Mouse (Mus musculus): Measurements from ENCODE around the gene Ptbp1. TPM values are rescaled to one million over a fixed set of nuclear protein-coding genes. Genes with fewer than 3 reads are reported as not detected.
A peak's percentile ranks its signal among the peaks of the same experiment; 100 is the strongest.

Ptbp1 gene
- polyA plus RNA-seq (2012; ENCODE audit: insufficient read depth, insufficient read length, missing spikeins): 45.6 and 50.5 TPM in 2 replicates

DNA sequence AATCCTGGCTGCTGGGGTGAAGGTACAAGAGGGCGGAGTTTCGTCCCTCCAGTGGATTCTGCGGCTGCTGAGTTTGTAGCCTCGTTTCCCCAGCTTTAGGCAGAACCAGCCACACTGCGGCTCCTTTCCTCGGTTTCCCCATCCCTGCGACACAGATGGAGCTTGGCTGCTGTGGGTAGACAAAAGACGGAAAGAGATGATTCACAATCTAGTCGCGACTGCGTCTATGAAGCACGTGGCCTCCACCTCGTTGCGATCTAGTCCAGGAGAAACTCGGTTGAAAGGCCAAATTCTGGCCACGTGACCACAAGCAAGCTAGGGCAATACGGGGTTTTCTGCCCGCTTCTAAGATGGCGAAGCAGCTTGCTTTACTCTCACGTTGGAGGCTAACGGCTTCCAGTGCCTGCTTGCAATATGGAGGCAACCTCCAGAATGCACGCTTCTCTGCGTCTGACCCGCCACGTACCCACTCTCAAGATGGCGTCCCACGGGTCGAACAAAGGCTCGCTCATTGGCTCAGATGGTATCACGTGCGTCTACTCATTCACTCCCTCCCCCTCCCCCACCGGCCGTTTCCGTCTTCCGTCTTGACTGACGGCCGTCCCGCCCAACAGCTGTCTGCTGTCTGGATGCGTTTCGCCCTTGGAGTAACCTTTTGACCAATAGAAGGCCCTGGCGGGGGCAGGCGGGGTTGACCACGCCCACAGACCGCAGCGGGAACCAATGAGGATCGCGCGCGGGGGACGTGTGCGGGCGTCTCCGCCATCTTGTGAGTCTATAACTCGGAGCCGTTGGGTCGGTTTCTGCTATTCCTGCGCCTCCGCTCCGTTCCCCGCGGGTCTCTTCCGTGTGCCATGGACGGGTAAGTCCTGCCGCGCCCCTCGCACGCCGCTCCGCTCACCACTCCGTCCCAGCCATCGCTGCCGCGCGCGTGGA is at the start of gene Ptbp1:
Ptbp1 (plus strand) TSS at position 568 of the 936 bp plus-strand sequence.
- Histone ChIP-seq H3K27ac (replicated peaks; ENCODE audit: low read depth, low read length) (peak within 1 kb of the TSS; percentile 97), H3K4me1 (ENCODE audit: control insufficient read depth, insufficient read depth, insufficient read length, low read length) (peaks cover 38% of the 10 kb centered on the region), H3K4me3 (ENCODE audit: insufficient read depth, low read depth, low read length) (peak within 1 kb of the TSS; percentile 89)

DNA sequence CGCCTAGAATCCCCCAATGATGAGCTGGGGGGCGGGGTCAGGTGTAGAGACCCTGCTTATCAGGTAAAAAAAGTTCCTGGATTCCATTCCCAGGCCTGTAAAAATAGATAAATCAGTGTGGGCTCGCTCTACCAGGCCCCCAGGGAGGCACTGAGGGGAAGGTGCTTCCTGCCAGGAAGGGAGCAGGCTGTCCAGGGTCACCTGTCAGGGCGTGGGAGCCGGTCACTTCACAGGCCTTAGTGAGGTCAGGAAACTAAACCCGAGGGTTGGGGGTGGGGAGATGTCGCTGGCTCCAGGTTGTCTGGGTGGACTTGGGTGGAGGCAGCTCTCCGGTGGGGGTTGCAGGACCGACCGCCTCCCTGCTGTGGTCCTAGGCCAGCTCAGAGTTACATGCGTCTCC is 48.6 kb upstream of the Ptbp1 start:
- Histone ChIP-seq H3K4me1 (ENCODE audit: control insufficient read depth, insufficient read depth, insufficient read length, low read length) (peaks cover 12% of the 10 kb centered on the region), H3K4me3 (ENCODE audit: insufficient read depth, low read depth, low read length) (peak overlapping the region; percentile 46), H3K27ac (replicated peaks; ENCODE audit: low read depth, low read length) (peak overlapping the region; percentile 89)

DNA sequence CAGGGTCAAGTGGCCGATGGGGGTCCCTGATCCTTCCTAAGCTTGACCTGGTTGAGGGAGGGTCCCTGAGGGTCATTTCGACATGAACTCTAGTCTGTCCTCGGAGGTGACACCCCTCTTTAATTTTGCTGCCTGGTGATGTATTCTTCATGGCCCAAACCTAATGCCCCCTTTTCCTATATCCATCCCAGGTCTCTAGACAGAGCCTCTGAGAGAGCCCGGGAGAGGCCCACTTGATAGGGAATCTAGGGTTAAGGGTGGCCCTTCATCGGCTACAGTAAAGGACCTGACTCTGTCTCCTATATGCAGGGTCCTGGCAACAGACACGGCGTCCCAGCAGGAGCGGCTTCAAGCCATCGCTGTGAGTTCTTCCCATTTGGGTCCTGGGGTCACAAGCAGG is 47.9 kb upstream of the Ptbp1 start:
- H3K27ac ChIP-seq (replicated peaks; ENCODE audit: low read depth, low read length): peak overlapping the region; percentile 89
- peaks cover 12% of the 10 kb centered on the region for H3K4me1 ChIP-seq (ENCODE audit: control insufficient read depth, insufficient read depth, insufficient read length, low read length)
- peak overlapping the region; percentile 46 for H3K4me3 ChIP-seq (ENCODE audit: insufficient read depth, low read depth, low read length)

DNA sequence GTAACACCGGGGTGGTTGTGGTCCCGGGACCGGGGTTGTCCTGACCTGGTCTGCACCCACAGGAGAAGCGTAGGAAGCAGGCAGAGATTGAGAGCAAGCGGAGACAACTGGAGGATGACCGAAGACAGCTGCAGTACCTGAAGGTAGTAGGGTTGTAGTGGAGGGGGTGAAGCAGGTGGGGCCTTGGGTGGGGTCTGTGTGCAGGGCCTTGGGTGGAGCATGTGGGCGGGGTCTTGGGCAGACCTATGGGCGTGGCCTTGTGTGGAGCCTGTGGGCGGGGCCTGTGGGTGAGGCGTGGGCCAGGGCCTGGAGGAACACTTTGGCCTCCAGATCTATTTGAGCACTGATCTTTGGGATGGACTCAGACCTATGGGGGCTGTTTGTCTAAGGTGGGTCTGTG is 47.3 kb upstream of the Ptbp1 start:
- H3K4me1 ChIP-seq (ENCODE audit: control insufficient read depth, insufficient read depth, insufficient read length, low read length): peaks cover 10% of the 10 kb centered on the region
- peak overlapping the region; percentile 89 for H3K27ac ChIP-seq (replicated peaks; ENCODE audit: low read depth, low read length)
- peak overlapping the region; percentile 46 for H3K4me3 ChIP-seq (ENCODE audit: insufficient read depth, low read depth, low read length)

DNA sequence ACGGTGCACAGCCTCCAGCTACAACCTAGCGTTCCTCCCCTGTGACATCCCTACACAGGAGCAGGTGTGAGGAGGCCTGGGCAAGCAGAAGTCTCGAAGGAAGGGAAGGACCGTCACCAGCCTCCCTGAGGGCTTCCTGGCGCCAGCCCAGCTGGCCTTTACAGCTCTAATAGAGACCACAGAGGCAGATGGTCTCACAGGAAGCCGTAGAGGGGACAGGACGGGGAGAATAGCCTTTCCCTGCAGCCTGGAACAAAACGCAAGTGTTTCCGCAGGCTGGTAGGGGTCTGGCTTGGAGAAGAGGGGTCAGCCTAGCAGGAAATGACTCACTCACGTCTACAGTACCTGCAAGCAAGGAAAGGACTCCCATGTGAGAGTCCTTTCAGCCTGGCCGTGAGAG is 46.4 kb upstream of the Ptbp1 start:
- Histone ChIP-seq H3K4me3 (ENCODE audit: insufficient read depth, low read depth, low read length) (peak overlapping the region; percentile 46), H3K27ac (replicated peaks; ENCODE audit: low read depth, low read length) (peak overlapping the region; percentile 89), H3K4me1 (ENCODE audit: control insufficient read depth, insufficient read depth, insufficient read length, low read length) (peaks cover 5% of the 10 kb centered on the region)

DNA sequence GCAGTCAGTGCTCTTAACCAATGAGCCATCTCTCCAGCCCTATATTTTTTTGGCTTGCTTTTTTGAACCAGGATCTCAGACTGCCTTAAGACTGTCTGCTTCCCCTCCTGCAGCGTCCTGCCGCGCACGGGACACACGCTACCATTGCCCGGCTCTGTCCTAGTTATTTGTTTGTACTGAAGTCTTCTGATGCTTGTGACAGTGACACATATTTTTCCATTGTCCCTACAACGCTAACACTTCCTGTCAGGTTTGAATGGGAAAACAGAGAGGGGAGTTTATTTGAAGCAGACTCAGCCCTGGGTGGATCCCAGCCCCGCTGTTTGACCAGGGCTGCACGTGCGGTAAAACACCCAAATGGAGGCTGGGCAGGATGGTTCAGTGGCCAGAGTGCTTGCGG is 45.5 kb upstream of the Ptbp1 start:
- 0 out of 2 replicates have a peak overlapping the region, but pooled peaks have one; percentile 36 for H3K4me3 ChIP-seq (ENCODE audit: insufficient read depth, low read depth, low read length)
- peaks cover 4% of the 10 kb centered on the region for H3K4me1 ChIP-seq (ENCODE audit: control insufficient read depth, insufficient read depth, insufficient read length, low read length)
- peak overlapping the region; percentile 88 for H3K27ac ChIP-seq (replicated peaks; ENCODE audit: low read depth, low read length)

DNA sequence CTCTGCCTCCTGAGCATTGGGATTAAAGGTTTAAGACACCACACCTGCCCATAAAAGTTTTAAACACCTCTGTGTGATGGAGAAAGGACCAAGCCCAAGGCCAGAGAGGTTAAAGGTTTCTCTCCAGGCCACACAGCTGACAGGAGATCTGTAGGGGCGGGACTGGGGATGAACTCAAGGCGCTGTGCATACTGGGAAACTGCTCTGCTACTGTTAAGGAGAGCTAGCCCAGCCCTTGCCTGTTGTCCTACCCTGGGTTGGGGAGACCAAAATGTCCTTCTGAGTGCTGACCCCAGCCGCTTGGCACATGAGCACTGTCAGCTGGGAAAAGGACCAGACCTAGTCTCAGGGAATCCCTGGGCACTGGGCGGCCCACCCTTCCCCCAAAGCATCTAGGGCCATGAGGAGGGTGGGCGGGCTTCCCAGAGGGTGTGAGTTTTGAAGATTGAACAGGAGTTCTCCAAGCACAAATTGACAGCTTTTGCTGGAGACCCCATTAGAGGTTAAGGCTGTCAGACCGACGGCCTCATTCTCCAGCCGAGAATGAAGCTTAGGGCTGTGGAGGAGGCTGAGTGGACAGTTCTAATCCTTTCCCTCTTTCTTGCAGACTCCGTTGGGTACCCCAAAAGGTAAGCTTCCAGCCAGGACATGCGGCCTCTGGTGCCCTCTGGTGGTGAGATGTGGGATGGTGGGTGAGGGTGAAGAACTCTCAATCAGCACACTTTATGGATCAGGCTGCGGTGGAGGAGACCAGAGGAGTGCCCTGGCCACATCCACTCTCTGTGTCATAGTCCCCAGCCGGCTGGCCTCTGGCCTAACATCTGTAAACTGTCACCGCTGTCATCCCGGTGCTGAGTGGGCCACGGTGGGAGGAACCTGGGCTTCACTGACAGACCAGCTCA is 42.2 kb upstream of the Ptbp1 start:
- Histone ChIP-seq H3K27ac (replicated peaks; ENCODE audit: low read depth, low read length) (no peak overlapping the region), H3K4me1 (ENCODE audit: control insufficient read depth, insufficient read depth, insufficient read length, low read length) (no peaks in the 10 kb centered on the region), H3K4me3 (ENCODE audit: insufficient read depth, low read depth, low read length) (no peak overlapping the region)

DNA sequence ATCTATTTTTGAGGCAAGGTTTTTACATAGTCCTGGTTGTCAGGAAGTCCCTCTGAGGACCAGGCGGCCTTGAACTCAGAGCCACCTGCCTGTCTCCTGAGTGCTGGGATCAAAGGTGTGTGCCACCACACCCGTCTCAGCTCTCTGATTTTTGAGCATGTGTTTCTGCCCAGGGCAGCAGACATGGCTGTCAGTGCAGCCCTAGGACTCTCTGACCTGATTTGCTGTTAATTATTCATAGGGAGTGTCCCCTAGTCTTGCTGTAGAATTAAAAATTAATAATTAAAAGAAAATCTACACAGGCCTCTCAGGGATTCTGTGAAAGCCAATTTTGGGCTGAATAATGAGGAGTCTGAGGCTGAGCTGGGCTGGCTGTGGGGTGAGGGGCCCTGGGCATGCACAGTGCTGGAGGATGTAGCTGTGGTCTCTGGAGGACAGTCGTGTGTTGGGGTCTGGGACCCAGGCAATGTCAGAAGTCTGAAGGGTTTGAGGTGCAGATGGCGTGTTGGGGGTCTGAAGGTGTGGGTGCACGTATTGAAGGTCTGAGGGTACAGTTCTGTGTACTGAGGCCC is 39.9 kb upstream of the Ptbp1 start:
- no peak overlapping the region for H3K4me3 ChIP-seq (ENCODE audit: insufficient read depth, low read depth, low read length)
- no peaks in the 10 kb centered on the region for H3K4me1 ChIP-seq (ENCODE audit: control insufficient read depth, insufficient read depth, insufficient read length, low read length)
- no peak overlapping the region for H3K27ac ChIP-seq (replicated peaks; ENCODE audit: low read depth, low read length)

DNA sequence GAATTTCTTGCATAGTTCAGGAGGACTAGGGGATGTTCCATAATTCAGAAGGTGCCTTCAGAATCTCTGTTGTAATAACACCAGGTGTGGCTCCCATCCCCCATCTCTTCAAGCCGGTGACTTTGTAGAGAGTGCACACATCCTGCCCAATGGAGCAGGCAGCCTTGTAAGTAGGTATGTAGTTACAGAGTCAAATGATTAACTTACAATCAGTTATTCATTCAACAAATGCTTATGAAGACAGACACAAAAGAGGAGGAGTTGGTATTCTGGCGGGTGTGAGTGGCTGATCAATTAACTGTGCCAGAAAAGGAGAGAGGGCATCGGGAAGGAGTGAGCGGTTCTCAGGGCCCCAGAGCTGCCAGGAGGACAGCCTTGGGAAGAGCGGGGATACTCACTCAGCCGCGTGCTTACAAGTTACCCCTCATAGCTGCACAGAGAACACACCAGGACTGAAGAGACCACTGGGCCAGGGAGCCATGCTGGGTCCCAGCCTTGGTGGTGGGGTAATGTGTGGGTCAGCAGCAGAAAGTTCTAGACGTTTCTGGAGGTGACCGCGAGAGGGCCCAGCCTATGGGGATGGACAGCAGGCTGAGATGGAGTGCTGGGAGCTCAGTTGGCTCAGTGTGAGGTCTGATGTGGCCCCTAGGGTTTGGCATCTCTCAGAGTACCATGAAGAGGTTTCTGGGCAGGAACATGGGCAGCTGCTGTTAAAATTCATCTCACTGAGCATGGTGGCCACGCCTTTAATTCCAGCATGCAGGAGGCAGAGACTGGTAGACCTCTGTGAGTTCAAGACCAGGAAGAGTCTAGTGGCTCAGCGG is 38.3 kb upstream of the Ptbp1 start:
- Histone ChIP-seq H3K27ac (replicated peaks; ENCODE audit: low read depth, low read length) (no peak overlapping the region), H3K4me3 (ENCODE audit: insufficient read depth, low read depth, low read length) (no peak overlapping the region), H3K4me1 (ENCODE audit: control insufficient read depth, insufficient read depth, insufficient read length, low read length) (no peaks in the 10 kb centered on the region)

DNA sequence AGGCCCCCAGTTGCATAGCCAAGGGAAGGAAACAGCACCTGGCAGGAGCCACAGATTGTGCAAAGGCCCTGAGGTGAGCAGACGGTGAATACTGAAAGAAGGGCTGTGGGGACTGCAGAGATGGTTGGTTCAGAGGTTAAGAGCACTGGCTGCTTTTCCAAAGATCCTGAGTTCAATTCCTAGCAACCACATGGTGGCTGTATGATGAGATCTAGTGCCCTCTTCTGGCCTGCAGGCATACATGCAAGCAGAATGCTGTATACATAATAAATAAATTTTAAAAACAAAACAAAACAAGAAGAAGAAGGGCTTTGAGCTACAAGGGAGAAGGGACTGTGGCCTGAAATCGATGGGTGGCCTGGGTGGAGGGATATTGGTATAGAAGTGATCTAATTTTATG is 37.1 kb upstream of the Ptbp1 start:
- H3K4me3 ChIP-seq (ENCODE audit: insufficient read depth, low read depth, low read length): no peak overlapping the region
- H3K27ac ChIP-seq (replicated peaks; ENCODE audit: low read depth, low read length): no peak overlapping the region
- no peaks in the 10 kb centered on the region for H3K4me1 ChIP-seq (ENCODE audit: control insufficient read depth, insufficient read depth, insufficient read length, low read length)

DNA sequence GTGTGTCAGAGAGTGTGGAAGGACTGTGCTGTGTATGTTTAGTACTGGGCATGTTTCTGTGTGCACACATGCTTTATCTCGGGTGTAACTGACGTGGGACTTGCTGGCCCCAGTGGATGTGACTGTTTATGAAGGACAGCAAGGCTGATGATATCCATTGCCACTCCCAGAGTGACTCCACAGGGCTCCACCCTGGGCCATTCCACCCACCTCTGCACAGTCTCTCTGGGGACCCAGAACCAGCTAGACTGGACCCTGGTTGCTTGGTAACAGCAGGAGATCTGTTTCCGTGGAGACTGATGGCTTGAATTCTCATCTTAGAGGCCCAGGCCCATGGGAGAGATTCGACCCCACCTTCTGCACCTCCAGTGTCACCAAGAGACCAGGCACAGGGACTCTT is 36.0 kb upstream of the Ptbp1 start:
- Histone ChIP-seq H3K4me1 (ENCODE audit: control insufficient read depth, insufficient read depth, insufficient read length, low read length) (no peaks in the 10 kb centered on the region), H3K4me3 (ENCODE audit: insufficient read depth, low read depth, low read length) (no peak overlapping the region), H3K27ac (replicated peaks; ENCODE audit: low read depth, low read length) (no peak overlapping the region)

DNA sequence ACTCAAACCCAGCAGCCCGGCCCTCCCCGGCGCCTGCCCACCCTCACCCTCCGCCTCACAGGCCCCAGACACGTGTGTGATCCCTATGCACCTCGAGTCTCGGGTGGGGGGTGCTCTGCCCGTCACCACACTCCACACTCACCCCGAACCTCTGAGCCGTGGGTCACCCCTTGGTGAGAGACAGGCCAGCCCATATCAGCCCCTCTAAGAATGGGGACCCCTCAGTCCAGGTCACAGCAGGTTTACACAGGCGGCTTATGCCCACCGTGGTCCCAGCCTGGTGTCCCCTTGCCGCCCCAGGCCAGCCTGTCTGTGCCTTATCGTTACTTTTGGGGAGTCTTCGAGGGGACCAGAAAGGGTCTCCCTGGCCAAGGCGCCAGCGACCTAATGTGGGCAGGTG is 34.6 kb upstream of the Ptbp1 start:
- no peak overlapping the region for H3K27ac ChIP-seq (replicated peaks; ENCODE audit: low read depth, low read length)
- H3K4me1 ChIP-seq (ENCODE audit: control insufficient read depth, insufficient read depth, insufficient read length, low read length): peaks cover 2% of the 10 kb centered on the region; the same call in 1 of the 2 replicates
- no peak overlapping the region for H3K4me3 ChIP-seq (ENCODE audit: insufficient read depth, low read depth, low read length)

DNA sequence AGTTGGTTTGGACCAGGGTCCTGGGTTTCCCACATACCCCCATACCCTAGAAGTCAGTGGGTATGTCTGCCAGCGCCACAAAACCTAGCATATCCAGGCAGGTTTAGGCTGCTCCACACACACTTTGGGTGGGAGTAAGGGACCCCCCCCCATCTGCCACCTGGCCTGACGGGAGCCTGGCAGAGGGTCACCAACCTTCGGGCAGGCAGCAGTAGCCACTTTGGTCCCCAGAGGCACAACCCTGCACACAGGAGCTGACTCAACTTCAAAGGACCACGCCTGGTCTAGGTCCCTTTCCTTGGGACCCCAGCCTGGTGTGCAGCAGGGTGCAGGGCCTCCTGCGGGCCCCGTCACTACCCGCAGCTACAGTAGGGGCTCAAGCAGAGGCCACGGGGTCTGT is 34.0 kb upstream of the Ptbp1 start:
- Histone ChIP-seq H3K4me3 (ENCODE audit: insufficient read depth, low read depth, low read length) (no peak overlapping the region), H3K27ac (replicated peaks; ENCODE audit: low read depth, low read length) (no peak overlapping the region), H3K4me1 (ENCODE audit: control insufficient read depth, insufficient read depth, insufficient read length, low read length) (peaks cover 4% of the 10 kb centered on the region; the same call in 1 of the 2 replicates)

DNA sequence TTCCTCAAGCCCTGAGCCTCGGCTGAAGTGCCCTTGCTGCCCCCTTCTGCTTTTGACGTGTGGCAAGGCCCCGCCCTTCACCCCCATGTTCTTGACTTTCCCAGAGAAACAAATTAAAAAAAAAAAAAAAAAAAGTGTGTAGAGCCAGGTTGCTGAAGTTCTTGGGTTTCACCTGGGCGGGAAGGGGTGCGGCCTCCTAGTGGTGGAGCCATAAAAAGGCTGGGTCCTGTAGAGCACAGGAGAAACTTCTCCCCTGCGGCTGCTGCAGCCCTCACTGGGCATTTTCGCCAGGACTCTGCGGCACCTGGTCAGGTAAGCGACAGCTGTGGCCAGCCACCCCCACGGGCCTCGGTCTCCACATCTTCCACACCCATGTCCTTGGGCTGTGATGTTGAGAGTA is 33.4 kb upstream of the Ptbp1 start, which contains the start of gene Misp:
Misp (plus strand) TSS at position 208 of the 400 bp plus-strand sequence.
- no peak within 1 kb of the TSS for H3K27ac ChIP-seq (replicated peaks; ENCODE audit: low read depth, low read length)
- H3K4me3 ChIP-seq (ENCODE audit: insufficient read depth, low read depth, low read length): no peak within 1 kb of the TSS
- peaks cover 4% of the 10 kb centered on the region; the same call in 1 of the 2 replicates for H3K4me1 ChIP-seq (ENCODE audit: control insufficient read depth, insufficient read depth, insufficient read length, low read length)
